8 mouse cellular contexts compared by ENCODE assay signal in the genomic region with DNA sequence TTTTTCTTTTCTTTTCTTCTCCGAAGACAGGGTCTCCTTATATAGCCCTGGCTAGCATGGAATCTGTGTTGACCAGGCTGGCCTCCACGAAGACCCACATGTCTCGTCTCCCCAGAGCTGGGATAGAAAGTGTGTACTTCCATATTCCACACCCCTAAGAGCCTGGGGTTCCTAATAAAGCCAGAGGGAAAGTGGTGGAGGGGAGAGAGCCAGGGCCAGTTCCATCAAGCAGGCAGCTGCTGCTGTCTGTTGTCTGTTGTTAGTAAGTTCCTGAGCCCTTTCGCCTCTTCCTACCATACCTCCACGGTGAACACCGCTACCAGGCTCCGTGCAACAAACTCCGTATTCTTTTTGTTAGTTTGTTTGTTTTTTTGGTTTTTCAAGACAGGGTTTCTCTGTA. TPM values are rescaled to one million over a fixed set of nuclear protein-coding genes. Genes with fewer than 3 reads are reported as not detected.
A peak's percentile ranks its signal among the peaks of the same experiment; 100 is the strongest.
DNase-seq lines count a peak whose midpoint lies in the region; ATAC-seq and TF ChIP-seq lines count a peak whose summit lies in the region.

No protein-coding gene starts in this region.

- no peak for TF ChIP-seq CTCF in G1E (IDR thresholded peaks at IDR 0.05; ENCODE audit: low read depth, low read length)

- H3K4me3 ChIP-seq in kidney, embryonic 14.5 days (ENCODE audit: low read length), result peak overlapping the region; percentile 49
- H3K4me3 ChIP-seq in G1E (ENCODE audit: low read depth, low read length), result peak overlapping the region; percentile 79; the same call in 1 of the 2 replicates
- H3K4me3 ChIP-seq in hindbrain, embryonic 10.5 days, result peak overlapping the region; percentile 47; the same call in 1 of the 2 replicates
- H3K4me3 ChIP-seq in midbrain, embryonic 11.5 days (ENCODE audit: low read depth, low read length), result 0 out of 2 replicates have a peak overlapping the region, but pooled peaks have one; percentile 25

- 51% methylated on average over 8 of the region's 8 CpGs for WGBS in kidney, embryonic 14.5 days
- 52% methylated on average over 8 of the region's 8 CpGs for WGBS in hindbrain, embryonic 10.5 days
- WGBS in midbrain, embryonic 11.5 days, result 65% methylated on average over 7 of the region's 8 CpGs

- 0 out of 2 replicates have a peak, but pooled peaks have one; percentile 1 for ATAC-seq in kidney, embryonic 14.5 days (ENCODE audit: low FRiP score, low TSS enrichment)
- ATAC-seq in G1E (ENCODE audit: extremely low read depth, insufficient number of reproducible peaks, low FRiP score, poor library complexity, severe bottlenecking), result no peak
- no peak; the same call in 1 of the 2 replicates for ATAC-seq in midbrain, embryonic 11.5 days (ENCODE audit: low FRiP score)
- ATAC-seq in frontal cortex, adult (ENCODE audit: low TSS enrichment), result no peak

- no peaks in the 10 kb centered on the region for H3K27me3 ChIP-seq in kidney, embryonic 14.5 days (ENCODE audit: control insufficient read depth, insufficient read depth, low read length)
- H3K27me3 ChIP-seq in G1E (ENCODE audit: insufficient read depth, low read length), result no peaks in the 10 kb centered on the region
- peaks cover 15% of the 10 kb centered on the region for H3K27me3 ChIP-seq in hindbrain, embryonic 10.5 days (ENCODE audit: insufficient read depth, poor library complexity, severe bottlenecking)
- H3K27me3 ChIP-seq in midbrain, embryonic 11.5 days (ENCODE audit: control insufficient read depth, insufficient read depth, low read length), result peaks cover 2% of the 10 kb centered on the region; the same call in 1 of the 2 replicates

- DNase-seq in kidney, adult 9 months, result no peak
- no peak for DNase-seq in G1E (ENCODE audit: low spot score)
- DNase-seq in hindbrain, embryonic 10.5 days (ENCODE audit: low spot score), result no peak
- no peak for DNase-seq in midbrain, embryonic 11.5 days (ENCODE audit: low spot score, missing footprints)
- DNase-seq in layer of hippocampus, postnatal 36 days, result no peak
- no peak for DNase-seq in urinary bladder, postnatal 4 days (ENCODE audit: low spot score in 2 of 2)

- peaks cover 7% of the 10 kb centered on the region for H3K36me3 ChIP-seq in kidney, embryonic 14.5 days (ENCODE audit: control insufficient read depth, insufficient read depth, low read length)
- H3K36me3 ChIP-seq in G1E (replicated peaks), result peaks cover 37% of the 10 kb centered on the region
- H3K36me3 ChIP-seq in hindbrain, embryonic 10.5 days, result peaks cover 11% of the 10 kb centered on the region; the same call in 1 of the 2 replicates
- no peaks in the 10 kb centered on the region for H3K36me3 ChIP-seq in midbrain, embryonic 11.5 days (ENCODE audit: control insufficient read depth, insufficient read depth, low read length)

- peaks cover 27% of the 10 kb centered on the region for H3K4me1 ChIP-seq in kidney, embryonic 14.5 days (ENCODE audit: control insufficient read depth, insufficient read depth, low read length)
- peaks cover 82% of the 10 kb centered on the region for H3K4me1 ChIP-seq in G1E (ENCODE audit: insufficient read depth, low read depth, low read length)
- peaks cover 45% of the 10 kb centered on the region for H3K4me1 ChIP-seq in hindbrain, embryonic 10.5 days (replicated peaks)
- peaks cover 22% of the 10 kb centered on the region for H3K4me1 ChIP-seq in midbrain, embryonic 11.5 days (ENCODE audit: control insufficient read depth, insufficient read depth, low read length)

- no peak overlapping the region for H3K27ac ChIP-seq in kidney, embryonic 14.5 days (ENCODE audit: low read depth, low read length)
- peak overlapping the region; percentile 76 for H3K27ac ChIP-seq in hindbrain, embryonic 10.5 days
- H3K27ac ChIP-seq in midbrain, embryonic 11.5 days (ENCODE audit: low read depth, low read length), result no peak overlapping the region

- no peaks in the 10 kb centered on the region for H3K9me3 ChIP-seq in kidney, embryonic 14.5 days (ENCODE audit: control insufficient read depth, low read length)
- H3K9me3 ChIP-seq in G1E (replicated peaks), result no peaks in the 10 kb centered on the region
- no peaks in the 10 kb centered on the region for H3K9me3 ChIP-seq in hindbrain, embryonic 10.5 days
- no peaks in the 10 kb centered on the region for H3K9me3 ChIP-seq in midbrain, embryonic 11.5 days (ENCODE audit: control insufficient read depth, low read length)

- H3K4me2 ChIP-seq in kidney, embryonic 14.5 days (replicated peaks; ENCODE audit: low read depth, low read length), result peak overlapping the region; percentile 81
- peak overlapping the region; percentile 54; the same call in 1 of the 2 replicates for H3K4me2 ChIP-seq in midbrain, embryonic 11.5 days

- no peak overlapping the region for H3K9ac ChIP-seq in kidney, embryonic 14.5 days (ENCODE audit: low read depth, low read length)
- no peak overlapping the region; the same call in 1 of the 2 replicates for H3K9ac ChIP-seq in midbrain, embryonic 11.5 days (ENCODE audit: low read length)

RNA-seq across cellular contexts. Expression of gene Lgals1, which starts 2.0 kb away (rescaled TPM):
- 584 and 814 TPM in 2 replicates for polyA plus RNA-seq in kidney, embryonic 14.5 days (2014; fragmentation: Nextera tagmentation; extraction: Ambion mirVana)
- total RNA-seq in G1E (2014; fragmentation: Nextera tagmentation) (558 and 607 TPM in 2 replicates), G1E (2017) (3,673 and 4,536 TPM in 2 replicates)
- polyA plus RNA-seq in G1E (2012), result 1,469 and 2,086 TPM in 2 replicates
- polyA plus RNA-seq in hindbrain, embryonic 10.5 days (2016; fragmentation: Nextera tagmentation; extraction: Ambion mirVana), result 305 and 403 TPM in 2 replicates
- 360 and 382 TPM in 2 replicates for polyA plus RNA-seq in midbrain, embryonic 11.5 days (2014; fragmentation: Nextera tagmentation; extraction: Ambion mirVana)
- total RNA-seq in layer of hippocampus, postnatal 36 days (2021), result 10 to 100 TPM; 18.2 to 19.2 TPM

RNA-seq across cellular contexts. Expression of gene Nol12, which starts 6.2 kb away (rescaled TPM):
- polyA plus RNA-seq in kidney, embryonic 14.5 days (2014; fragmentation: Nextera tagmentation; extraction: Ambion mirVana), result 55.8 and 64.6 TPM in 2 replicates
- total RNA-seq in G1E (2014; fragmentation: Nextera tagmentation) (13.2 and 25.6 TPM in 2 replicates), G1E (2017) (20.1 and 24.2 TPM in 2 replicates)
- 15.9 and 16.7 TPM in 2 replicates for polyA plus RNA-seq in G1E (2012)
- 64.1 and 68.0 TPM in 2 replicates for polyA plus RNA-seq in hindbrain, embryonic 10.5 days (2016; fragmentation: Nextera tagmentation; extraction: Ambion mirVana)
- polyA plus RNA-seq in midbrain, embryonic 11.5 days (2014; fragmentation: Nextera tagmentation; extraction: Ambion mirVana), result 58.3 and 62.7 TPM in 2 replicates
- 10 to 100 TPM; 36.7 to 39.5 TPM for total RNA-seq in layer of hippocampus, postnatal 36 days (2021)

RNA-seq across cellular contexts. Expression of gene Pdxp, which starts 14.8 kb away (rescaled TPM):
- 20.5 and 25.8 TPM in 2 replicates for polyA plus RNA-seq in kidney, embryonic 14.5 days (2014; fragmentation: Nextera tagmentation; extraction: Ambion mirVana)
- 26.6 and 31.4 TPM in 2 replicates for total RNA-seq in G1E (2014; fragmentation: Nextera tagmentation)
- total RNA-seq in G1E (2017), result 13.9 and 18.1 TPM in 2 replicates
- polyA plus RNA-seq in G1E (2012), result 39.7 and 40.6 TPM in 2 replicates
- polyA plus RNA-seq in hindbrain, embryonic 10.5 days (2016; fragmentation: Nextera tagmentation; extraction: Ambion mirVana), result 29.5 and 33.9 TPM in 2 replicates
- polyA plus RNA-seq in midbrain, embryonic 11.5 days (2014; fragmentation: Nextera tagmentation; extraction: Ambion mirVana), result 32.6 and 33.8 TPM in 2 replicates
- 100 to 1,000 TPM; 171 to 176 TPM for total RNA-seq in layer of hippocampus, postnatal 36 days (2021)

RNA-seq across cellular contexts. Expression of gene Triobp, which starts 19.0 kb away (rescaled TPM):
- polyA plus RNA-seq in kidney, embryonic 14.5 days (2014; fragmentation: Nextera tagmentation; extraction: Ambion mirVana), result 50.6 and 54.9 TPM in 2 replicates
- total RNA-seq in G1E (2014; fragmentation: Nextera tagmentation) (67.0 and 104 TPM in 2 replicates), G1E (2017) (23.6 and 24.4 TPM in 2 replicates)
- polyA plus RNA-seq in G1E (2012), result 42.5 and 45.6 TPM in 2 replicates
- 45.8 and 48.0 TPM in 2 replicates for polyA plus RNA-seq in hindbrain, embryonic 10.5 days (2016; fragmentation: Nextera tagmentation; extraction: Ambion mirVana)
- polyA plus RNA-seq in midbrain, embryonic 11.5 days (2014; fragmentation: Nextera tagmentation; extraction: Ambion mirVana), result 33.2 and 34.8 TPM in 2 replicates
- total RNA-seq in layer of hippocampus, postnatal 36 days (2021), result 10 to 100 TPM in 1 of 2 experiments, 1 to 10 TPM in 1; 7.7 to 12.7 TPM

RNA-seq across cellular contexts. Expression of gene Sh3bp1, which starts 29.0 kb away (rescaled TPM):
- 32.7 and 38.5 TPM in 2 replicates for polyA plus RNA-seq in kidney, embryonic 14.5 days (2014; fragmentation: Nextera tagmentation; extraction: Ambion mirVana)
- total RNA-seq in G1E (2014; fragmentation: Nextera tagmentation) (207 and 231 TPM in 2 replicates), G1E (2017) (32.7 and 34.1 TPM in 2 replicates)
- polyA plus RNA-seq in G1E (2012), result 1,400 and 1,821 TPM in 2 replicates
- polyA plus RNA-seq in hindbrain, embryonic 10.5 days (2016; fragmentation: Nextera tagmentation; extraction: Ambion mirVana), result 23.8 and 24.7 TPM in 2 replicates
- polyA plus RNA-seq in midbrain, embryonic 11.5 days (2014; fragmentation: Nextera tagmentation; extraction: Ambion mirVana), result 9.1 and 10.3 TPM in 2 replicates
- 10 to 100 TPM; 32.0 to 33.3 TPM for total RNA-seq in layer of hippocampus, postnatal 36 days (2021)

Comparison
In these comparisons a context has a peak if more than half of its experiments do, and no peak if none do; other contexts are left out.
1. H3K4me3 ChIP-seq: peak in every context shown above with its lines; median percentile 79 in G1E; 49 in kidney, embryonic 14.5 days; 47 in hindbrain, embryonic 10.5 days; 25 in midbrain, embryonic 11.5 days.